Mouse (Mus musculus) thymus, postnatal 0 days (tissue): ENCODE results near the gene Sptbn1. TPM values are rescaled to one million over a fixed set of nuclear protein-coding genes. Genes with fewer than 3 reads are reported as not detected.

Experiments
- DNase-seq: peaks from one replicate; pipeline ENCODE4 v3.0.0-alpha.2; 2015; ENCODE audit warnings: low spot score
- polyA plus RNA-seq: library from polyadenylated mRNA; unstranded; fragments of >200 nt; fragmentation: Nextera tagmentation; extraction: Ambion mirVana; gene quantifications from 2 replicates; pipeline ENCODE4 v1.2.1, GENCODE M21; 2015

Sptbn1 gene
- polyA plus RNA-seq = 59.1 and 64.4 TPM in 2 replicates

GRCm38 (mm10) chr11:30267892-30268647, at the start of gene Sptbn1:
Gene Sptbn1, minus strand, starts transcription at chr11:30268175.
- peak; percentile 65 for DNase-seq

- no peak for DNase-seq
Measured at GRCm38 (mm10) chr11:30294279-30294678, 26.3 kb upstream of the Sptbn1 start.

- no peak for DNase-seq
Measured at GRCm38 (mm10) chr11:30292221-30293160, 24.5 kb upstream of the Sptbn1 start.

GRCm38 (mm10) chr11:30291155-30291554, 23.2 kb upstream of the Sptbn1 start:
- no peak for DNase-seq

GRCm38 (mm10) chr11:30289470-30290431, 21.8 kb upstream of the Sptbn1 start:
- no peak for DNase-seq

DNA sequence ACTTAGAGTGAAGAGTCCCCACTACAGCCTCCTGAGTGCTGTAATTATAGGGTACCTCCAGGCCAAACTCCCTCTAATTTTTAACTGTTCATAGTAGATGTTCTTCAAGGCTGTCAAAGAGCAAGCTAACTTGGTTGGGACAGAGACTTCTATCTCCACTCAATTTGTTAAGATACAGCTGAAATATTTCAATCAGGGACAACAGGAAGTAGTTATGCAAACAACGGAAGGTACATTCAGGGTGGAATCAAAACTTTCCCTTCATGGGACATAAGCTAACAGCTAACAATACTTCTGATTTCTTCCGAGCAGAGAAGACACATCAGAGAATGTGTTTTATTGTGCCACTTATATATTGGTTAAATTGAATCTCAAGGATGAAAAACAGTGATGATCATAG, 20.1 kb upstream of the Sptbn1 start:
- DNase-seq = no peak

DNA sequence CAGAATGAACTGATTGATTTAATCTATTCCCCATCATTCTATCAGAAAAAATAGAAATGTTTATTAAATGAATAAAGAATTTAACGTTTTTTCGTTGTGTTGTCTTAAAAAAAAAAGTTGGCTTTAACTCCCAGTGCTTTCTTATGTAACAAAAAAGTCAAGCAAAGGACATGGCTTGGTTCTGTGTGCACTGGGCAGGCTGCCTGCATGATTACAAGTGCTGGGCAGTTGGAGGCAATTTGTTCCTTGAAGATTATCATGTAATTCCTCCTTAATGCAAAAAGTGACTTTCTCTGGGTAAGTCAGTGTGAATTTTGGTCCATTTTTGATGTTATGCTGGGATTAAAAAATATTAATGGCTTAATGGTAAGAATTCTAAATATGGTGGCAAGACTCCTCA, 15.7 kb upstream of the Sptbn1 start:
- no peak for DNase-seq

DNA sequence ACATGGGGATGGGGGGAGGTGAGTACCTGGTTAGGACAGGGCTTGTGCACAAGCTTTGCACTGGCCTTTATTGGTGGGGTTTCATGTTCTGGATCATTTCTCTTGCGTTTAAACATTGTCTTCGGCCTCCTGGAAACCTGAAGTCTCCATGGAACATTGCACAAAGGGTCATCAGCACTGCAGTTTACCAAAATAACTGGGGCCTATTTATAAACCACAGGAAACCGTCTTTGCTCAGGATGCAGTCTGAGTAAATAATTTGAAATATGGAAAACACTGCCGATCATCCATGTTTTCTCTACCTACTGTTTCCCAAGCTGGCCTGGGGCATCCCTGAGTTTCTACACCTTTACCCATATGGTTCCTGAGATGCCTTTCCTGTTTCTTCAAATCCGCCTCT, 13.1 kb upstream of the Sptbn1 start:
- DNase-seq = no peak

- DNase-seq = no peak
Measured at GRCm38 (mm10) chr11:30279278-30279677, 11.3 kb upstream of the Sptbn1 start.

DNA sequence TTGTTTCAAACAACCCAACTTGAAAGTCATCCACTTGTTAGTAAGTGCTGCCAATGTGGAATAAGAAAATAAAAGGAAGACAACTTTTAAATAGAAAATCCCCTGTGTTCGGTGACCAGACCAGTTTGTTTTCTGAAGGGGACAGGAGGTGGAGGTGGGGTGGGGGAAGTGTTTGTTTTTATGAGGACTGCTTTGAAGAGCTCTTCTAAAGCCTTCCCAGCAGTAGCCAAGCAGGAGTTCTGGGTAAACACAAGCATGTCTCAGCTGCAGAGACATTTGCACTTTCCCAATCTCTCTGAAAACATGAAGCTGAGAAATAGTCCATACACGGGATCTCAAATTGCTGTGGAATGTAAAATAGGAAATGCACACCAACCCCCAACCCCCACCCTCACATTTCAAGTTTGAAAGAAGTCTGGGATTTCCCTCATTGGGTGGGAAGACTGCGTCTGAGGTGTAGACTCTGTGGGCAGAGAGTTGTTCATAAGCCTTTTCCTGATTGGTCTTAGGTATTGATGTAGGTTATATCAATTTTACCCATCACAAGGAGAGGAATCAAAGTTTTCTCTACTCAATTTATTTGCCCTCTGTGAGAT, 7.6 kb upstream of the Sptbn1 start:
- no peak for DNase-seq

GRCm38 (mm10) chr11:30269524-30269923, 1.5 kb upstream of the Sptbn1 start:
- DNase-seq = no peak

- DNase-seq = peak; percentile 1
Measured at GRCm38 (mm10) chr11:30268648-30269375, 837 bp upstream of the Sptbn1 start.

- peak; percentile 25 for DNase-seq
Measured at GRCm38 (mm10) chr11:30267036-30267891, 711 bp downstream of the Sptbn1 start.

DNA sequence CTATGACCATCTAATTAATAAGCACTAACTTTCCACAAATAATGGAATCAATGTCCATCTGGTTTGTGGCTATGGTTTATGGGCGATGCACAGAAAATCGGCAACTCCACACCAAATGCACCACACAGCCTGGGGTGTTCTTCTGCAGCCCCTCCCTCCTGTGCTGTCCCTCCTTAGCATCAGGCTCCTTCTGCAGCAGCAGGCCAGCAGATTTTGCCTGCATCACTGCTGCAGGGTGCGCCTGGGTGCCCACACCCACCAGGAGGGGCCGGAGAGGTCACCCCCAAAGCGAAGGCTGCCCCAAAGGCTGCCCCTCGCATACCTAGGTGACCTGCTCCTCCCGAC, 1.3 kb downstream of the Sptbn1 start:
- no peak for DNase-seq

- no peak for DNase-seq
Measured at GRCm38 (mm10) chr11:30265666-30266065, 2.3 kb downstream of the Sptbn1 start.

DNA sequence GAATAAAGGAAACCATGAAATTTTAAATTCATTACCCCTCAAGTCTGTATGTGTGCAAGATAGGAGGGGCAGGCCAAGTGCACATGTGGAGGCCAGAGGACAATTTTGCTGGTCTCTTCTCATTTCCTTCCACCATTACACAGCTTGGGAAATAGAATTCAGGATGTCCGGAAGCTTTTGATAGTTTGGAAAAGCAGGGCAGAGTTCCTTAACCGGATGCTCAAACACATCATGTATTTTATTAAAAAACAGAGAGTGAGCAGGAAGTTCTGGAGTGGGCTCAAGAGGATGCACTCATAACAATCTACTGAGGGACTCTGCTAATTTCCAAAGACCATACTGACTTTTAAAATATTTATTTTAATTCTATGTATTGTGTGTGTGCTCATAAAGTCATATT, 4.3 kb downstream of the Sptbn1 start:
- no peak for DNase-seq

DNA sequence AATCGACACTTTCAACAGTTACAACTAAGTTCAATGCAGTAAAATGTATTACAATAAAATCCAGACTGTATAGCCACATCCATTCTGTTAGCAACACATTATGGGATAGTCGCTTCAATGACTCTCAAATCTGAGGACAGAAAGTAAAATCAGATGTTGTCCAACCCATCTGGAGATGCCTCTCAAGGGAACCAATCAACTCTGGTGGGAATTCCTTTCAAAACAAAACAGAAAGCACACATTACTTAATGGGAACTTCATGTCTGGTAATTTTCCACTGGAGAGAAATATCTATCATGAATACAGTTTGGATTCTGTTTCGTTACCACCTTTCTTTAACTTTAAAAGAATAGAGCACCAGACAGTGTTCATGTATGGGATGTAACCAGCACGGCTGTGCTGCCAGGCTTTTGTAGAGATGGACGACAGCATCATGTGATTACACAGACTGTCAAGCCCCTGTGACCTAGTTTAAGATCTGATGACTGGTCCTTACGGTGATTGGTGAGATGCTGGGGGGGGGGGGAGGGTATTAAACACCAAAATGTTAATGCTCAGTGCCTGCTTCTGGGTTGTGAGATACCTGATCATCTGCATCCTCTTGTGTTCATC, 9.1 kb downstream of the Sptbn1 start:
- no peak for DNase-seq

GRCm38 (mm10) chr11:30257812-30258211, 10.2 kb downstream of the Sptbn1 start:
- no peak for DNase-seq

GRCm38 (mm10) chr11:30257085-30257484, 10.9 kb downstream of the Sptbn1 start:
- no peak for DNase-seq
